Mouse (Mus musculus) lung, embryonic 14.5 days (tissue): ENCODE results near the gene Grap. TPM values are rescaled to one million over a fixed set of nuclear protein-coding genes. Genes with fewer than 3 reads are reported as not detected.

ENCODE experiments used
- ATAC-seq: fragments of 200-750 bp; cut with Nextera tagmentation; 2 replicates; pipeline ENCODE4 v1.8.0; 2017; ENCODE audit warnings: mild to moderate bottlenecking, moderate TSS enrichment, moderate library complexity; ENCODE audit not compliant: insufficient read depth
- DNase-seq: peaks from one replicate; pipeline ENCODE4 v3.0.0-alpha.2; 2015
- H3K27ac ChIP-seq: fragments of 300-500 bp; sonication (generic); 2 replicates; pipeline ENCODE4 v1.5.1; 2014; ENCODE audit warnings: low read depth, mild to moderate bottlenecking, moderate library complexity
- H3K27me3 ChIP-seq: fragments of 300-500 bp; sonication (generic); 2 replicates; pipeline ENCODE4 v1.6.1; 2014; ENCODE audit warnings: low read length, control low read depth; ENCODE audit not compliant: insufficient read depth
- H3K36me3 ChIP-seq: fragments of 300-500 bp; sonication (generic); 2 replicates; pipeline ENCODE4 v1.6.1; 2014; ENCODE audit warnings: control low read depth; ENCODE audit not compliant: insufficient read depth
- H3K4me1 ChIP-seq: fragments of 300-500 bp; sonication (generic); 2 replicates; pipeline ENCODE4 v1.6.1; 2014; ENCODE audit warnings: antibody characterized with exemption, control low read depth; ENCODE audit not compliant: insufficient read depth
- H3K4me2 ChIP-seq: fragments of 300-500 bp; sonication (generic); 2 replicates; pipeline ENCODE4 v1.6.1; 2014; ENCODE audit warnings: mild to moderate bottlenecking
- H3K4me3 ChIP-seq: fragments of 300-500 bp; sonication (generic); 2 replicates; pipeline ENCODE4 v1.5.1; 2014; ENCODE audit warnings: low read depth, low read length
- H3K9ac ChIP-seq: fragments of 300-500 bp; sonication (generic); 2 replicates; pipeline ENCODE4 v1.6.1; 2014
- H3K9me3 ChIP-seq: fragments of 300-500 bp; sonication (generic); 2 replicates; pipeline ENCODE4 v1.6.1; 2016; ENCODE audit warnings: low read depth, low read length, control low read depth
- CTCF ChIP-seq: IDR thresholded peaks from 2 replicates; pipeline ENCODE4 v1.5.1; 2016; ENCODE audit warnings: antibody characterized with exemption, low read depth
- WGBS: fragments of 180-500 bp; shearing (Covaris S2); extraction: QIAGEN DNeasy Blood & Tissue Kit; methylation state at CpG from one replicate; pipeline ENCODE4 v1.1.7; 2014; 5-methylcytosine and 5-hydroxymethylcytosine counted together
- polyA plus RNA-seq: library from polyadenylated mRNA; unstranded; fragments of >200 nt; fragmentation: Nextera tagmentation; extraction: Ambion mirVana; gene quantifications from 2 replicates; pipeline ENCODE4 v1.2.1, GENCODE M21; 2014

Gene Grap
- polyA plus RNA-seq, 1 experiment from 2014 or later, result 29.5 TPM

GRCm38 (mm10) chr11:61713157-61713855 is 60.2 kb downstream of the Grap start:
- H3K9ac ChIP-seq, result no peak overlapping the region
- WGBS, result 63% methylated on average over 15 of the region's 15 CpGs

GRCm38 (mm10) chr11:61714346-61715117 is 61.5 kb downstream of the Grap start:
- H3K27me3 ChIP-seq, result no peaks in the 10 kb centered on the region
- H3K9me3 ChIP-seq, result no peaks in the 10 kb centered on the region
- H3K4me3 ChIP-seq, result no peak overlapping the region
- H3K9ac ChIP-seq, result no peak overlapping the region
- TF ChIP-seq CTCF, result peak; percentile 95
- no peaks in the 10 kb centered on the region for H3K36me3 ChIP-seq
- no peak overlapping the region for H3K27ac ChIP-seq
- H3K4me2 ChIP-seq, result no peak overlapping the region
- no peaks in the 10 kb centered on the region for H3K4me1 ChIP-seq
- 45% methylated on average over 11 of the region's 11 CpGs for WGBS
- ATAC-seq (peak; percentile 82), DNase-seq (peak; percentile 94)

More at GRCm38 (mm10) chr11:61713157-61713855, 60.2 kb downstream of the Grap start:
- no peak for ATAC-seq
- no peak for TF ChIP-seq CTCF
- no peaks in the 10 kb centered on the region for H3K9me3 ChIP-seq
- H3K4me1 ChIP-seq, result no peaks in the 10 kb centered on the region
- no peaks in the 10 kb centered on the region for H3K27me3 ChIP-seq
- H3K36me3 ChIP-seq, result no peaks in the 10 kb centered on the region
- H3K27ac ChIP-seq, result no peak overlapping the region
- DNase-seq, result no peak
- H3K4me2 ChIP-seq, result no peak overlapping the region
- no peak overlapping the region for H3K4me3 ChIP-seq

GRCm38 (mm10) chr11:61715130-61715529 is 62.1 kb downstream of the Grap start:
- Histone ChIP-seq H3K4me3 (no peak overlapping the region), H3K4me2 (no peak overlapping the region), H3K9ac (no peak overlapping the region), H3K36me3 (no peaks in the 10 kb centered on the region), H3K4me1 (no peaks in the 10 kb centered on the region), H3K9me3 (no peaks in the 10 kb centered on the region), H3K27ac (no peak overlapping the region), H3K27me3 (no peaks in the 10 kb centered on the region)
- DNase-seq (peak; percentile 11), ATAC-seq (no peak; the same call in 1 of the 2 replicates)
- 61% methylated on average over 6 of the region's 6 CpGs for WGBS
- no peak for TF ChIP-seq CTCF

GRCm38 (mm10) chr11:61717990-61718389 is 64.9 kb downstream of the Grap start:
- ATAC-seq (no peak), DNase-seq (no peak)
- no peak overlapping the region for H3K4me2 ChIP-seq
- WGBS, result 64% methylated on average over 5 of the region's 5 CpGs
- no peak overlapping the region for H3K9ac ChIP-seq
- H3K9me3 ChIP-seq, result no peaks in the 10 kb centered on the region
- H3K4me3 ChIP-seq, result no peak overlapping the region
- no peaks in the 10 kb centered on the region for H3K4me1 ChIP-seq
- H3K27ac ChIP-seq, result no peak overlapping the region
- no peaks in the 10 kb centered on the region for H3K36me3 ChIP-seq
- no peaks in the 10 kb centered on the region for H3K27me3 ChIP-seq
- no peak for TF ChIP-seq CTCF

GRCm38 (mm10) chr11:61719387-61719786 is 66.3 kb downstream of the Grap start:
- DNase-seq (no peak), ATAC-seq (no peak)
- no peak overlapping the region for H3K4me3 ChIP-seq
- no peaks in the 10 kb centered on the region for H3K36me3 ChIP-seq
- H3K4me1 ChIP-seq, result no peaks in the 10 kb centered on the region
- no peak overlapping the region for H3K9ac ChIP-seq
- no peak for TF ChIP-seq CTCF
- no peak overlapping the region for H3K27ac ChIP-seq
- H3K4me2 ChIP-seq, result no peak overlapping the region
- 41% methylated on average over 3 of the region's 3 CpGs for WGBS
- no peaks in the 10 kb centered on the region for H3K27me3 ChIP-seq
- no peaks in the 10 kb centered on the region for H3K9me3 ChIP-seq

GRCm38 (mm10) chr11:61719826-61720225 is 66.8 kb downstream of the Grap start:
- no peak for TF ChIP-seq CTCF
- DNase-seq (no peak), ATAC-seq (no peak)
- Histone ChIP-seq H3K27ac (no peak overlapping the region), H3K9me3 (no peaks in the 10 kb centered on the region), H3K4me2 (no peak overlapping the region), H3K27me3 (no peaks in the 10 kb centered on the region), H3K4me3 (no peak overlapping the region), H3K9ac (no peak overlapping the region), H3K36me3 (no peaks in the 10 kb centered on the region), H3K4me1 (no peaks in the 10 kb centered on the region)
- 62% methylated on average over 8 of the region's 8 CpGs for WGBS

GRCm38 (mm10) chr11:61720636-61721035 is 67.6 kb downstream of the Grap start, which contains the start of gene Slc5a10:
Gene Slc5a10, minus strand, starts transcription at chr11:61720826.
- no peak within 1 kb of the TSS for H3K4me2 ChIP-seq
- 0 out of 2 replicates have a peak, but pooled peaks cover under 1% of the 10 kb centered on the region for H3K36me3 ChIP-seq
- no peak for TF ChIP-seq CTCF
- 68% methylated on average over 3 of the region's 3 CpGs for WGBS
- H3K4me3 ChIP-seq, result no peak within 1 kb of the TSS
- no peaks in the 10 kb centered on the region for H3K27me3 ChIP-seq
- H3K9me3 ChIP-seq, result no peaks in the 10 kb centered on the region
- H3K4me1 ChIP-seq, result no peaks in the 10 kb centered on the region
- no peak for DNase-seq
- H3K9ac ChIP-seq, result no peak within 1 kb of the TSS
- no peak for ATAC-seq
- no peak within 1 kb of the TSS for H3K27ac ChIP-seq
